Mouse (Mus musculus) cerebellum, postnatal 14 days (tissue): ENCODE results near the gene Pomp.
"Not testable (repeated sequence)": the region's sequence is repeated elsewhere in the genome, so short reads cannot be mapped to it uniquely, and the experiment has no call there.

Source experiments
- DNase-seq, 2 experiments: peaks; one replicate each; pipeline ENCODE4 v3.0.0; 2021; ENCODE audit warnings: mixed read lengths in 2 of 2

Gene Pomp

GRCm38 (mm10) chr5:147860076-147860448, 199 bp upstream of the Pomp start:
- no peak for DNase-seq

- no peak for DNase-seq
Observed at GRCm38 (mm10) chr5:147868674-147869073, 8.4 kb downstream of the Pomp start.

- no peak for DNase-seq
Observed at GRCm38 (mm10) chr5:147869568-147869967, 9.3 kb downstream of the Pomp start.

- DNase-seq = no peak
Observed at GRCm38 (mm10) chr5:147870296-147870695, 10.0 kb downstream of the Pomp start.

GRCm38 (mm10) chr5:147871091-147871820, 11.0 kb downstream of the Pomp start:
- DNase-seq = no peak

- DNase-seq = peak in 1 of 2 experiments; percentile 20
Observed at GRCm38 (mm10) chr5:147874491-147875065, 14.3 kb downstream of the Pomp start.

GRCm38 (mm10) chr5:147875210-147875609, 14.9 kb downstream of the Pomp start:
- DNase-seq = no peak

- peak; percentile 16 to 49 for DNase-seq
Observed at GRCm38 (mm10) chr5:147877520-147877919, 17.3 kb downstream of the Pomp start.

GRCm38 (mm10) chr5:147879971-147880682, 19.9 kb downstream of the Pomp start:
- DNase-seq = no peak

GRCm38 (mm10) chr5:147883581-147883980, 23.3 kb downstream of the Pomp start:
- DNase-seq = no peak

GRCm38 (mm10) chr5:147888313-147889297, 28.3 kb downstream of the Pomp start:
- no peak for DNase-seq

- no peak for DNase-seq
Observed at GRCm38 (mm10) chr5:147892735-147893134, 32.5 kb downstream of the Pomp start.

GRCm38 (mm10) chr5:147893143-147893542, 32.9 kb downstream of the Pomp start:
- no peak for DNase-seq

- DNase-seq = peak; percentile 51 to 67
Observed at GRCm38 (mm10) chr5:147893766-147894454, 33.6 kb downstream of the Pomp start.

GRCm38 (mm10) chr5:147894455-147895076, 34.3 kb downstream of the Pomp start, which contains the start of gene Slc46a3:
Gene Slc46a3, minus strand, starts transcription at chr5:147894815.
- DNase-seq = peak; percentile 96 to 98

GRCm38 (mm10) chr5:147895436-147896198, 35.4 kb downstream of the Pomp start:
- DNase-seq = peak; percentile 25 to 44

- DNase-seq = not testable (repeated sequence)
Observed at GRCm38 (mm10) chr5:147896501-147896900, 36.2 kb downstream of the Pomp start.

GRCm38 (mm10) chr5:147898254-147898653, 38.0 kb downstream of the Pomp start:
- no peak for DNase-seq

- no peak for DNase-seq
Observed at GRCm38 (mm10) chr5:147898968-147899549, 38.8 kb downstream of the Pomp start.
